Mouse (Mus musculus) adrenal gland, adult (tissue): ENCODE measurements around the gene Orai3.
"Not testable (repeated sequence)": the region's sequence is repeated elsewhere in the genome, so short reads cannot be mapped to it uniquely, and the experiment has no call there.

Experiments used
- DNase-seq, 2 experiments: peaks; one replicate each; pipeline ENCODE4 v3.0.0; 2022 to 2023; ENCODE audit warnings: low spot score in 1 of 2; ENCODE audit not compliant: inconsistent age in 2 of 2

Orai3 gene

DNA sequence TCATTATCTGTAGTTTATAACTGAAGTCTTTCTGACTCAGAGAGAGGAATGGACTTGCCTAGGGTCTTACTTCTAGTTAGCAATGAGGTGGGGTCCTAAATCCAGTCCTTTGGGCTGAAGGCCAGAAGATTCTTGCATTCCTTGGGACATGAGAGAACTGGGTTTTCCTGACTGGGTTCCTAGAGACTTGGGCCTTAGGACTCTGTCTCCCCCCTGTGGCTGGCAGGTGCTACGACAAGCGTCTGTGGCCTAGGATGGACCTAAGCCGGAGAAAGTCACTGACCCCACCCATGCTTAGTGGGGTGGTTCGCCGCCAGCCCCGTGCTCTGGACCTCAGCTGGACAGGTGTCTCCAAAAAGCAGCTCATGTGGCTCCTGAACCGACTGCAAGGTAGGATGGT is 8.6 kb upstream of the Orai3 start:
- peak; percentile 74 to 91 for DNase-seq

DNA sequence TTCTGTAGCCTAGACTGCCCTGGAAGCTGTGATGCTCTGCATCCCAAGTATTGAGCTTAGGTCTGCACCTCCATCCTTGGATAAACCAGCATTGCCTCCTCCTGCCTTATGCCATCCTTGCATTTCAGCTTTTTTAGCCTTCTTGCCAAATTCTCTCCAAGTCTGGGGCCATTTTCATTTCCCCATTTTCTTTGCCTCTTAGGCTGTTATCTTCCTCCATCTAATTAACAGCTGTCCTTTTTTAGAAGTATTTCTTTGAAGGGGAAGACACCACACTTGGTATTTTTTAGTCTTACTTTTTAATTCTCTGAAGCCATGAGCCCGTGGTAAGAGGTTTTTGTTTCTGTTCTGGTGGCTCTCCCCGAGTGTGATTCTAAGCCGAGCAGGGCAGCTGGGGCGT is 6.0 kb upstream of the Orai3 start:
- DNase-seq = no peak

DNA sequence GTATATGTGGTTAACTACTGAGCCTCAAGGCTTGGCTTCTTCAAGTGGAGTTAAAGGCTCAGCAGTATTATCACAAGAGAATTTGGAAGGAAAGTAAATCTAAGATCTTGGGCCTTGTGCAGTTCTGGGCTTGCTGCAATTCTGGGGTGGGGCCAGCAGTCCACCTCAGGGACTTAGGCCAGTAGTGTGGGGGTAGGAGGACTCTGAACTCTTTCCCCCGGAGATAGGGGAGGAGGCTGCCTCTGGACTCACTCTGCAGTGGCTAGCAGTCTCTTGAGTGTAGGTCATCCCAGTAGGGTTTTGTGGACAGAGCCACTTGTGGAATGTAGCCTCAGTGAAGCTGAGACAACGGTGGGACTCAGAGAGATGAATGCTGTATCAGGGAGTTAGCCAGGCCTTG is 3.9 kb upstream of the Orai3 start:
- peak in 1 of 2 experiments; percentile 51 for DNase-seq

DNA sequence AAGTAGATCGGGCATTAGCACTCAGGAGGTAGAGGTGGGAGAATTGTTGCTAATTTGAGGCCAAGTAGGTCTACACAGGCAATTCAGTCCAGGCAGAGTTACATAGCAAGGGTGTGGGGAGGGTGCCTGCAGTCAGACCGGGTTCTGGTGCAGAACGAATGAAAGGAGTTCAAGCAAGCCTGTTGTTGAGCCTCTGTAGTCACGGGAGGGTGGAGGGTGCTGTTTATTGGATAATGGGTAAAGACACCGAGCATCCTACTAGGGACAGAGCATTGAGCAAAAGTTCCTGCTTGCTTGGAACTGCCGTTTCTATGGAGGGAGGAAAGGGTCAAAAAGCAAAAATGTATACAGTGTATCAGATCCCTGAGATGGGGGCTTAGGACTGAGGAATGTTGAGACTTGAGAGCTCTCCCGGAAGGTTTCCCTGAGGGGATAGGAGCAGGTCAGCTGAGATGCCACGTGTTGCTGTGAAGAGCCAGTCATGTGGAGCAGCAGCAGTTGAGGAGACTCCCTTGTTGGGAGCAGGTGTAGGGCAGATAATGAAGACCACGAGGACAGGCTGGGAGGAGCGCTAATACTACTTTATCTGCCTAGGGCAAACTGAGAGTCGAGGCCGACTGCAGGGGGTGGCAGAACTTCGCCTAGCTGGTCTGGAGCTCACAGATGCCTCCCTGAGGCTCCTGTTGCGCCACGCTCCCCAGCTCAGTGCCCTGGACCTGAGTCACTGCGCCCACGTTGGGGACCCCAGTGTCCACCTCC is 2.6 kb upstream of the Orai3 start:
- peak in 1 of 2 experiments; percentile 29 for DNase-seq

DNA sequence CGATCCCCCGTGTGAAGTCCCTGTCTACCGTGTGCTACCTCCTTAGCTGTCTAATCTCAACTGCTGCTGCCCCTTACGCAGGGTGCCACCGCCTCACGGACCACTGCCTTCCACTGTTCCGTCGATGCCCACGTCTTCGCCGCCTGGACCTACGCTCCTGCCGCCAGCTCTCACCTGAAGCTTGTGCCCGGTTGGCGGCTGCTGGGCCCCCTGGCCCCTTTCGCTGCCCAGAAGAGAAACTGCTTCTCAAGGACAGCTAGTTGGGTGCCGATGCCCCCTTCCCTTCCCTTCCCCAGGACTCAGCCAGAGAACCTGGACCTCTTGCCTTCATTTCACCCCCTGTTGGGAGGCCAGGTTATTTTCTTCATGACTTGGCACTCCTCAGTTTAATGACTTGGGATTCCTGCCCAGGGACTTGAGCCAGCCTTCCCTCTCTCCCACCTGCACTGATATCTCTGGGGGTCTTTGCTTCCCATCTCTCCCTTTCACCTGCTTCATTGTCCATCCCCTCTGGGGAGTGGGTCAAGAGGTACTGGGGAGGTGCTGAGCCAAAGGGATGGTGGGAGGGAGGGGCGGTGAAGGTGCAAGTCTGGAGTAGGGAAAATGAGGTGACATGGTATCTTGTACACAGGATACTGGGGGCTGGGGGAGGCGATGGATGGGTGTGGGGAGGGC is 1.8 kb upstream of the Orai3 start:
- DNase-seq = peak in 1 of 2 experiments; percentile 39

DNA sequence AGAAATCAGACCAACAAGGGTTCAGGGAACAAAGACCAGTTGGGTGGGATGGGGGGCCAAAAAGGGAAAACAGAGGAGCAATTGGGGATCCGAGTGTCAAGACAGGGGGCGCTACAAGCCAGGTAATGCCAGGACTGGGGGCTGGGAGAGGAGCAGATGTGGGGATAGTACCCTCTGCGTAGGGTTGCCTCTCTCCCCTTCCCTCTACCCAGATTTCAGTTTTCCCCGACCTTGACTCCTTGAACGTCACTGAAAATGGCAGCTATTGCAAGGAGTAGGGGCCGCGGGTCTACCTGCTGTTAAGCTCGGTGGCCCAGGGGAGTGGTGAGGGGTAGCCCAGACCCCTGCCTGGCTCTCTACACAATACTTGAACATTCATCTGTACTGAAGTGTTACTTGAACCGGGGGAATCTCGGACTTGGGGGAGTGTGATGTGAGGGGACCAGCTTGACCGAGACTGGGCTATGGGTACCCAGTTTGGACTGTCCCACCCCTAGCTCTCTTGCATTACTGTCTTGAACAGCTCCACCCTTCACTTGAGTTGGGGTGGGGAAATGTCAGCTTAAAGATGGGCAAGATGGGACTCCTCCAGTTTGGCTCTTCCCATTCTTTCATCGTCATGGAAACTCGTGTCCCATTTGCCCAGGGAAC is 1.1 kb upstream of the Orai3 start:
- peak in 1 of 2 experiments; percentile 76 for DNase-seq

DNA sequence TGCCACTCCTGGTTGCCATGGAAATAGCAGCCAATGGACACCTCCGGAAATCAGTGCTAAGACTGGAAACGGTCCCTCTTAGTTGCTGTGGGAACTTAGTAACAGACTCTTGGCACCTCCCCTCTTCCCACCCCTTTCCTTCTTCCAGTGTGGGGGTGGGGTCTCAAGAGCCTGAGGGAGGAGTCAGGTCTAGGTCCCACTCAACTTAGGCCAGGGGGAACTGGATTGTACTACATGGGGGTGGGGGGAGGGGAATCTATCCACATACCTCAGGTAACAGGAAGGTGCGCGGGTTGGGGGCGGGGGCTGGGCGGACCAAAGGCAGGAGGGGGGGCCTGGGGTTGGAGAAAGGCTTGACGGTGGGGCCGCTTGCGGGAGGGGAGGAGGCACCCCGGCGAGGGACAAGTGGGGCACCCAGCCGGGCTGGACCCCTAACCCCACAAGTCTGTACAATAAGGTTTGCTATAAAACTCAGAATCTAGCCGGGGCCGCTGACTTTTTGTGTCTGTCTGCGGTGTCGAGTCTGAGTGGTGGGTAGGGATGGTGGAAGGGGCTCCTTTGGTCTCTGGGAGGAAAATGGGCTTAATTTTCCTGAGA is 520 bp upstream of the Orai3 start:
- peak; percentile 96 to 99 for DNase-seq

DNA sequence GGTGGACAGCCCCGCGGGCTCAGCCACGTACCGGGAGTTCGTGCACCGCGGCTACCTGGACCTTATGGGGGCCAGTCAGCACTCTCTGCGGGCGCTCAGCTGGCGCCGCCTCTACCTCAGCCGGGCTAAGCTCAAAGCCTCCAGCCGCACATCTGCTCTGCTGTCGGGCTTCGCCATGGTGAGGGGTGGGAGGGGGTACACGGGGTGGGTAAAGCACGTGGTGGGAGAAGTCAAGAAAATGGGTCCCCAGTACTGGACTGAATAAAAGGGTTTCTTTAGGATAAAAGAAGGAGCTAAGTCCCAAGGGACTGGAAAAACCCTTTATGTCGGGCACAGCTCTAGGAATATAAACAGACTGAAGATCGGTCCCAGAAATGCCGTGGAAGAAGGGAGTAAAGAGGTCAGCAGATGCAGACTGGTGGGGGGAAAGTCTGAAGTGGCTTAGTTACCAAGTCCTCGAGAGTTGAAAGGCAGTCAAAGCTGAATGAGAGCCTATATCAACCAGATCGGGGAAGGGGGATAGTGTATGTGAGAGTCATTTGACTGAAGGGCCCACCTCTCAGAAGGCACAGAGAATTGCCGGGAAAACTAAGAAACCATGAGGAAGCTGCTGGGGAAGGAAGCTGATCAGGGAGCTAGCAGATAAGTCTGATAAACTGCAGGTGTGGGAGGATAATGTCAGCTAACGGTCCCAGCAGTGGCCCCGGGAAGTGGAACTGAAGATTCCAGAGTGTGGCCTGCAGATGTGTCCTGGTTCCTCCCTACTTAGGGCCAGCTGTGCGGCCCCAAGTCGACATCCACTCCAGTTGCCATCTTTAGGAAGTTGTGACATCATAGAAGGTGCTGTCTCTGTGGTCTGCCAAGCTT is 657 bp downstream of the Orai3 start:
- peak; percentile 29 to 68 for DNase-seq

DNA sequence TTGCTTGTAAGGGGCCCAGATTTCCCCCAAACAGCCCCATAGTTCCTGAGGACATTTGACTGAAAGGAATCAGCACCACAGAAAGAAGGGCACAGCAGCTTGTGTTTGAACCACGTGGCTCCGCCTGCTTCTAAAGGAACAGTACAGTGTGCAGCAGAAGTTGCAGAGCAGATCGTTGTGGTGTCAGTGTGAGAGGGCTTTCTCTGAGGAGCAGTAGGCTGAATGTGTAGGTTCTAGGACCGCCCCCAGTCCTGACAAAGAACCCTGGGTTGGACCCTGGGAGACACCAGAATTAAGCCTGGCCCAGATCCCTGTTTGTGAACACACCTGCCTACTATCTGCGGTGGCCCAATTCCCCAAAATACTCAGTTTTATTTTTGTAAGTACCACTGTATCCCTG is 1.6 kb downstream of the Orai3 start:
- DNase-seq = no peak

DNA sequence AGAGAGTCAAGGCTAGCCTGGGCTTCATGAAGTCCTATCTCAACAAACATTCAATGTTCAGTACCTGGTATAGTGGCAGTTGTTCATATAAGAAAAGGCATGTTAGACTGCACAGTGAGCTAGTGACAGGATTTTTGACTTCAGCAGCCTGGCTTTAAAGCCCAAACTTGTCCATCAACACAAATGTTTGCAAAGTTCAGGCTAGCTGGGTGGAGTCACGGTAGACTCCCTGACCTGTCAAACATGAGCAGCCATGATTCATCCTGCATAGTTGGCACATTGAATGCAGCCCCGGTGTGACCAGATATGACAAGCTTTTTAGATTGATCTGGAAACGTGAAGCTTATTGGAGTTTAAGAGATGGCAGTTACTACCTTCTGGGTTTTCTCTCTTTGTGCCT is 2.5 kb downstream of the Orai3 start:
- DNase-seq = peak in 1 of 2 experiments; percentile 68

DNA sequence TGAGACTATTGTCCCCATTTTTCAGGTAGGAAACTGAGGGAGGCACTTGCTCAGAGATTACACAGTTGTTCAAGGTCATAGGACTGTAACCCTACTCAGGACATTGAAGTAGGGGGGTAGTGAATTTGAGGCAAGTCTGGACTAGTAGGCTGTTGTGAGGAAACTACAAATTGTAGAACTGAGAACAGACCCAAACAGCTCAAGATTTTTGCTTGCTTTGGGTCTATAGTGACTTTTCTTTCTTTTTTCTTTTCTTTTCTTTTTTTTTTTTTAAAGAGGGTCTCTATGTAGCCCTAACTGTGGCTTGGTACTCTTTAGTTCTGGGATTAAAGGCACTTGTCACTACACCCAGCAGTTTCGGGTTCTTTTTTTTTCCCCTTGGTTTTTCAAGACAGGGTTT is 2.9 kb downstream of the Orai3 start:
- no peak for DNase-seq

DNA sequence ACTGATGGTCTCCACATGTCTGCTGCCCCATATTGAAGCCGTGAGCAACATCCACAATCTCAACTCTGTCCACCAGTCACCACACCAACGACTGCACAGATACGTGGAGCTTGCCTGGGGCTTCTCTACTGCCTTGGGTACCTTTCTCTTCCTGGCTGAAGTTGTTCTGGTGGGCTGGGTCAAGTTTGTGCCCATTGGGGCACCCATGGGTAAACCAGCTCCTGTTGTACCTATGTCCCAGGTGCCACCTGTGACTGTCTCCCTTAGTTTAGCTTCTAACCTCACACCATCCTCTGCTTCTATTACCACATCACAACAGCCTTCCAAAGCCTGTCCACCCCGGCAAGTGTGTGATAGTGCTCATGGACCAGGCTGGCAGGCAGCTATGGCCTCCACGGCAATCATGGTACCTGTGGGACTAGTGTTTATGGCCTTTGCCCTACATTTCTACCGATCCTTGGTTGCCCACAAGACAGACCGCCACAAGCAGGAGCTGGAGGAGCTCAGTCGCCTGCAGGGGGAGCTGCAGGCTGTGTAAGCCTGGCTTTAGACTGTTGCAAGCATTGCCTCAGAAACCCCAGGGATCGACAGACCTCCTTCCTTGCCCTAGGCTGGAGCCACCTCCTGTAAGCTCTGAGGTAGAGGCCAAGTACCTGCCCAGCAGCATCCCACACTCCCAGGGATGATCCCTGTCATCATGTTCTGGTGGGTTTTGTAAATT is 4.2 kb downstream of the Orai3 start:
- DNase-seq = peak; percentile 78 to 91

DNA sequence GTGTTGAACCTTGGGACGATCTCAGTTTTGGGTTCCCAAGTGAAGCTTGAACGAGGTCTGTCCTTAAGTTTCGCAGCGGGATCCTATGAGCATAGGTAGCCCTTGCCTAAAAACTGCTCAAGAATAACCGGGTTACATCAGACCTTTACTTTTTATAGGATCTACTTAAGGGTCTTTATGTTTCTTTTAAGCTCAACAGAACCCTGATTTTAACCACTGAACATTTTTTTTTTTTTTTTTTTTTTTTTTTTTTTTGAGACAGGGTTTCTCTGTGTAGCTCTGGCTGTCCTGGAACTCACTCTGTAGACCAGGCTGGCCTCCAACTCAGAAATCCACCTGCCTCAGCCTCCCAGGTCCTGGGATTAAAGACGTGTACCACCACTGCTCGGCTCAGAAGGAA is 6.2 kb downstream of the Orai3 start:
- not testable (repeated sequence) for DNase-seq

DNA sequence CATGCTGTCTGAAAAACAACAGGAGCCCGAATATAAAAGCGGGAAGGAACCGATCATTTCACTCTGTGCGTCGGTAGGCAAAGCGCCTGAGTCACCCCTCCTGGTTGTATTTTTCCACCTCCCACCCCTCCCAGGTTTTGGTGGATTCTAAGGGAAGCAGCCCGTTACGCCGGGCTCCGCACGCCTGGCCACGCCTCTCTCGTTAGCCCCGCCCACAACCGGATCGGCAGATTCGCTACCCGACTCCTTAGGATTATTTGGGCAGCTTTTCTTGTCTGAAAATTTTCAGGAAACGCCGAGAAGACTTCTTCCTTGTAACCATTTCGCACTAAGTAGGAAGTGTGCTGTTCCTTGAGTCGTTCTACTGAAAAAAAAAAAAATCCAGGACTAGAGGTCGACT is 6.8 kb downstream of the Orai3 start, which contains the start of gene Setd1a:
Gene Setd1a (plus strand): TSS at position 245 of the 400 bp plus-strand sequence.
- peak; percentile 93 to 97 for DNase-seq

DNA sequence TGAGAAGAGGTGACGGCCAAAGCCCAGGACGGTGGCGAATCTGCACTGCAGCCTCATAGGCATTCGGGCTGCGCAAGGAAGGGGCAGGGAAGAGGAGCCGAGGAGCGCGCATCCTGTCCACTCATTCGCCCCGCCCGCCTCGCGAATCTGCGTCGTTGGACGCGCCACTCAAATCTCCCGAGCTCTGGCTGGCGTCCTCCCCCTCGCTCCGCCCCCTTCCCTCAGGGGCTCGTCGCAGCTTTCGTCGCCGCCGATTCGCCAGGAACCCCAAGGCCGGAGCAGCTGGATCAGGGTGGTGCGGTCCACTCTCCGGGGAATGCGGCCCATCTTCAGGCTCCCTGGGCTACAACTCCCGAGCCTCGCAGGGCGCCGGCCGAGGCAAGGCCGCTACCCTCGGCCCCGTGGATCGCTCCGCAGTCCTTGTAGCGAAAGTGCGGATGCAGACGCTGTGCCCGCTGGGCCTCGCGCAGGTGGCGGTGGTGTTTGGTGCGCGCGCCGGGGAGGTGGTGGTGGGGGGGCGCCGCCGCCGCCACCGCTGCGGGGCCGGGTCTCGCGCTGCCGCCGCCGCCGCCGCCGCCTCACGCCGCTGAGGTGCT is 7.4 kb downstream of the Orai3 start:
- peak; percentile 97 to 99 for DNase-seq

DNA sequence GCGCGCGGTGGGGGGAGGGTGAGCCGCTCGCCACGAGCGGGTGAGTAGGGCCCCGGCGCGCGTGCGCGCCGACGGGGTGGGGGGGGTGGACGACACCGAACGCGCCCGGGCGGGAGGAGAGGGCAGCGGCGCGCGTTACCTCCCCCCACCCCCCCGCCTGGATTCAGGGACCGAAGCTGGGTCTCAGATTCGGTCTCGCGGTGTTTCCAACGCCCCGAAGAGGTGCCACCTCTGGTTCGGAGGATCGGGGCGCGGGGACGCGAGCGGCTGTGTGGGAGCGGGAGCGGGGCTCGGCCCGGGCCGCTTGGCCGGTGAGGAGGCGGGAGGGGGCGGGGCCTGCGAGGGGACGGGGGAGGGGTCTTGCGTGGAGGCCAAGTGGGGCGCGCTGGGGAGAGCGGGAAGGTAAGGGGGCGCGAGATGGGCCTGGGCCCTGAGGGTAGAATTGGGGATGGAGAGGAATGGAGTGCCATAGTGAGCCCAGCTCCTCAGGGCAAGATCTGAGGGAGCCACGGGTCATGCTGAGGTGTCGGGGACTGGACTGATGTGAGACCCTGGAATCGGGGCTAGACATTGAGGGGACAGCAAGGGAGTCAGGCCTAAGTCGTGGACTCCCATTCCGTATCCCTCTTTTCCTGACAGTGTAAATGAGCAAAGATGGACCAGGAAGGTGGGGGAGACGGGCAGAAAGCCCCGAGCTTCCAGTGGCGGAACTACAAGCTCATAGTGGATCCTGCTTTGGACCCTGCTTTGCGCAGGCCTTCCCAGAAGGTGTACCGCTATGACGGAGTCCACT is 8.1 kb downstream of the Orai3 start:
- peak; percentile 75 to 91 for DNase-seq

DNA sequence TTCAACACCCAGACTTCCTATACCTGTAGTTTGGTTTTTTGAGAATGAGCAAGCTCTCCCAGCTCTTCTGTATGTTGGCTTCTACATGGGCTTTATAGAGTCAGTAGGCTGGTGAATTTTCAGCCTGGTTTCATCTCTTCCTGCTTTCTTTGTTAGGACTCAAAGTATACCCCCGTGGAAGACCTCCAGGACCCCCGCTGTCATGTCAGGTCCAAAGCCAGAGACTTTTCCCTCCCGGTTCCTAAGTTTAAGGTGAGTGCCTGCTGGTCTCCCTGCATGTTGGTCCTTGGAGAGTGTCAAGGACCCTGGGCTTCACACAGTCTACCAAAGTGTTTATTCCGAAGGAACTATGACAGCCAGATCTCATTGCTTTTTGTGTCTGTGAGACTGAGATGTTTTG is 8.7 kb downstream of the Orai3 start:
- DNase-seq = no peak

DNA sequence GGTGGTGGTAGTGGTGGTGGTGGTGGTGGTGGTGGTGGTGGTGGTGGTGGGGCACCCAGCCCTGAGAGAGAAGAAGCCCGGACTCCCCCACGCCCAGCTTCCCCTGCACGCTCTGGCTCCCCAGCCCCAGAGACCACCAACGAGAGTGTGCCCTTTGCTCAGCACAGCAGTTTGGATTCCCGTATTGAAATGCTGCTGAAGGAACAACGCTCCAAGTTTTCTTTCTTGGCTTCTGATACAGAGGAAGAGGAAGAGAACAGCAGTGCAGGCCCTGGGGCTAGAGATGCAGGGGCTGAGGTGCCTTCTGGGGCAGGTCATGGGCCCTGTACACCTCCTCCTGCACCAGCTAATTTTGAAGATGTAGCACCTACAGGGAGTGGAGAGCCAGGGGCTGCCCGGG is 15.7 kb downstream of the Orai3 start, which contains the start of gene Gm49388:
Gene Gm49388 (plus strand): TSS at position 301 of the 400 bp plus-strand sequence.
- DNase-seq = no peak
